Mouse (Mus musculus): ENCODE measurements around the gene Pnliprp2. TPM values are rescaled to one million over a fixed set of nuclear protein-coding genes. Genes with fewer than 3 reads are reported as not detected.
A peak's percentile ranks its signal among the peaks of the same experiment; 100 is the strongest.

Pnliprp2 gene
- total and polyA plus RNA-seq, 3 experiments = 0.13 to 0.38 (median 0.14) TPM

DNA sequence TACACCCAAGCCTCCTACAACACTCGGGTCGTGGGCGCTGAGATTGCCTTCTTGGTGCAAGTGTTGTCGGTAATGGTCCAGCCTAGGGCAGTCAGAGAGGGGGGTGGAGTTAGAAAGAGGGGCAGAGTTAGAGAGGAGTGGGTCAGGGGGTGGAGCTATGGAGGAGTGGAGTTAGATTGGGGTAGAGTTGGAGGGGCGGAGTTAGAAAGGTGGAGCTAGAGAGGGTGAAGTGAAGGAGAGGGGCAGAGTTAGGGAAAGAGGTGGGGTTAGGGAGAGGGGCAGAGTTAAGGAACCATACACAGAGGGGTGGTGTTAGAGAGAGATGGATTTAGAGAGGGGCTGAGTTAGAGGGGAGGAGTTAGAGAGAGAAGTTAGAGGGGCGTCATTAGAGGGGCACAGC is 2.8 kb downstream of the Pnliprp2 start:
- no peaks in the 10 kb centered on the region for H3K79me2 ChIP-seq (replicated peaks; ENCODE audit: control insufficient read depth, extremely low read depth, insufficient read depth, poor library complexity, severe bottlenecking)
- dilution Hi-C loops (cut with MboI; ENCODE audit: extremely low pct_ligation_motif_present, extremely low pct_unique_long_range_greater_than_20kb, low sequenced_read_pairs) (no loop called here), in situ Hi-C loops (cut with MboI; ENCODE audit: low pct_ligation_motif_present, low pct_unique_long_range_greater_than_20kb, low sequenced_read_pairs) (no loop called here)
- no peaks in the 10 kb centered on the region for H3K27me3 ChIP-seq (replicated peaks)
- H3K36me3 ChIP-seq (replicated peaks in 1 of 2; ENCODE audit: control insufficient read depth in 1 of 2, insufficient read depth in 1 of 2, low read length in 1 of 2) = no peaks in the 10 kb centered on the region
- no peak overlapping the region for H3K4me2 ChIP-seq (ENCODE audit: insufficient read depth, low read depth, poor library complexity, severe bottlenecking)
- no peak overlapping the region for H3K4me3 ChIP-seq (replicated peaks in 1 of 3; ENCODE audit: low read depth in 2 of 3, low read length in 2 of 3, poor library complexity in 1 of 3)
- no peak overlapping the region for H3K9ac ChIP-seq (ENCODE audit: insufficient read depth, low read depth)
- H3K27ac ChIP-seq (ENCODE audit: insufficient read depth, low read depth) = no peak overlapping the region
- H3K4me1 ChIP-seq (ENCODE audit: control insufficient read depth in 1 of 2, insufficient read depth in 2 of 2) = peaks cover 8 to 14% of the 10 kb centered on the region in 2 experiments; a peak in 3 of 4 replicates
- H3K9me3 ChIP-seq (replicated peaks; ENCODE audit: low read length) = peaks cover 2% of the 10 kb centered on the region
- no peak for DNase-seq (ENCODE audit: extremely low read depth)
- no peak for TF ChIP-seq ZC3H11A (IDR thresholded peaks at IDR 0.05; ENCODE audit: low read depth, low read length)
- TF ChIP-seq TBP (conservative IDR thresholded peaks at IDR 0.05; ENCODE audit: low read depth, low read length) = no peak
- TF ChIP-seq RCOR1 (conservative IDR thresholded peaks at IDR 0.05; ENCODE audit: low read depth, low read length) = no peak
- TF ChIP-seq CHD2 (IDR thresholded peaks at IDR 0.05; ENCODE audit: low read length) = no peak
- no peak for TF ChIP-seq MEF2A (IDR thresholded peaks at IDR 0.05; ENCODE audit: borderline replicate concordance, low read depth, low read length)
- TF ChIP-seq UBTF (IDR thresholded peaks at IDR 0.05; ENCODE audit: low read depth, low read length) = no peak
- no peak for TF ChIP-seq NRF1 (IDR thresholded peaks at IDR 0.05; ENCODE audit: low read depth, low read length)
- no peak for TF ChIP-seq MAFK (IDR thresholded peaks at IDR 0.05; ENCODE audit: insufficient replicate concordance, low read length)
- TF ChIP-seq ETS1 (conservative IDR thresholded peaks at IDR 0.05; ENCODE audit: low read depth, low read length) = no peak
- TF ChIP-seq PAX5 (IDR thresholded peaks at IDR 0.05; ENCODE audit: low read length) = no peak
- TF ChIP-seq MAZ (IDR thresholded peaks at IDR 0.05; ENCODE audit: low read depth, low read length) = no peak
- TF ChIP-seq ZMIZ1 (IDR thresholded peaks at IDR 0.05; ENCODE audit: low read depth, low read length) = no peak
- TF ChIP-seq MAX (IDR thresholded peaks at IDR 0.05; ENCODE audit: low read length) = no peak
- no peak for TF ChIP-seq POLR2AphosphoS2 (IDR thresholded peaks at IDR 0.05; ENCODE audit: low read depth, low read length)
- no peak for TF ChIP-seq MXI1 (IDR thresholded peaks at IDR 0.05; ENCODE audit: low read depth, low read length)
- TF ChIP-seq ZNF384 (IDR thresholded peaks at IDR 0.05; ENCODE audit: low read depth, low read length) = no peak
- TF ChIP-seq ZKSCAN1 (IDR thresholded peaks at IDR 0.05; ENCODE audit: borderline replicate concordance, low read depth, low read length) = no peak
- no peak for TF ChIP-seq EP300 (IDR thresholded peaks at IDR 0.05; ENCODE audit: low read length)

DNA sequence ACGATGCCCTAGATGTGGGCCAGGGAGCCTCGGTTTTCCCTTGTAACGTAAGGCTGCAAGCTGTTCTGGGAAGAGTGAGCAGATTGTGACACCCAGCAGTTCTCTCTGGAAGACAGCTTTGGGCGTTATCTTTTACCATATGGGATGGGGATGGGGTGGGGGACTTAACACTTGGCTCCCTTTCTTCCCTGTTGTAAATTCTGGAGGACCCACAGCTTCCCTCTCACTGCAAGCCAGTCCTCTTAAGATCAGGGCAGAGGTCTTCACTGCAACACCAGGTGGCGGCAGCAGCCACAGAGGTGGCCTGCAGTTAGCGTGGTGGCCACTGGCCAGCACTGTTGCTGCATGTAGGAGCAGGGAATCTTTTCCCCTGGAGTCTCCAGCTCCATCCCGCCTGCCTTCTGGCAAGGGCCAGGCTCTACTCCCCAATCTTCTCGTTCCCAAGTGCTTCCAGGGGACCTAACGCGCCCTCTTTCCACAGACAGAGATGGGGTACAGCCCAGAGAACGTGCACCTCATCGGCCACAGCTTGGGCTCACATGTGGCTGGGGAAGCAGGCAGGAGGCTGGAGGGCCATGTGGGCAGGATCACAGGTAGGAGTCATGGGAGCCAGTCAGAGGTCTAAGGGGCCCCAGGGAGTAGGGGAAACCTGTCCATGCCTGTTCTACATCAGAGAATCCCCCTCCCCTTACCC is 3.5 kb downstream of the Pnliprp2 start:
- Histone ChIP-seq H3K79me2 (replicated peaks; ENCODE audit: control insufficient read depth, extremely low read depth, insufficient read depth, poor library complexity, severe bottlenecking) (no peaks in the 10 kb centered on the region), H3K9me3 (replicated peaks; ENCODE audit: low read length) (no peaks in the 10 kb centered on the region), H3K4me2 (ENCODE audit: insufficient read depth, low read depth, poor library complexity, severe bottlenecking) (no peak overlapping the region), H3K27me3 (replicated peaks) (no peaks in the 10 kb centered on the region), H3K36me3 (replicated peaks in 1 of 2; ENCODE audit: control insufficient read depth in 1 of 2, insufficient read depth in 1 of 2, low read length in 1 of 2) (no peaks in the 10 kb centered on the region), H3K27ac (ENCODE audit: insufficient read depth, low read depth) (no peak overlapping the region), H3K9ac (ENCODE audit: insufficient read depth, low read depth) (no peak overlapping the region), H3K4me1 (ENCODE audit: control insufficient read depth in 1 of 2, insufficient read depth in 2 of 2) (peaks cover 8 to 14% of the 10 kb centered on the region in 2 experiments; a peak in 3 of 4 replicates), H3K4me3 (replicated peaks in 1 of 3; ENCODE audit: low read depth in 2 of 3, low read length in 2 of 3, poor library complexity in 1 of 3) (no peak overlapping the region)
- in situ Hi-C loops (cut with MboI; ENCODE audit: low pct_ligation_motif_present, low pct_unique_long_range_greater_than_20kb, low sequenced_read_pairs) = no loop called here
- TF ChIP-seq MXI1 (IDR thresholded peaks at IDR 0.05; ENCODE audit: low read depth, low read length) (no peak), EP300 (IDR thresholded peaks at IDR 0.05; ENCODE audit: low read length) (no peak), RAD21 (IDR thresholded peaks at IDR 0.05; ENCODE audit: low read depth, low read length) (peak; percentile 66), CTCF (conservative IDR thresholded peaks at IDR 0.05 in 1 of 2, IDR thresholded peaks at IDR 0.05 in 1 of 2; ENCODE audit: low read depth in 2 of 2, low read length in 2 of 2) (peak; percentile 24 to 97; a peak in 3 of 4 replicates), NELFE (IDR thresholded peaks at IDR 0.05; ENCODE audit: low read depth, low read length) (peak; percentile 33; the same call in 1 of the 2 replicates), MEF2A (IDR thresholded peaks at IDR 0.05; ENCODE audit: borderline replicate concordance, low read depth, low read length) (no peak), SMC3 (IDR thresholded peaks at IDR 0.05; ENCODE audit: low read depth, low read length) (peak; percentile 84), PAX5 (IDR thresholded peaks at IDR 0.05; ENCODE audit: low read length) (no peak), ELF1 (IDR thresholded peaks at IDR 0.05; ENCODE audit: low read depth, low read length) (no peak), POLR2A (IDR thresholded peaks at IDR 0.05; ENCODE audit: low read depth, low read length) (no peak), UBTF (IDR thresholded peaks at IDR 0.05; ENCODE audit: low read depth, low read length) (no peak), MAZ (IDR thresholded peaks at IDR 0.05; ENCODE audit: low read depth, low read length) (no peak)
- dilution Hi-C loops (cut with MboI; ENCODE audit: extremely low pct_ligation_motif_present, extremely low pct_unique_long_range_greater_than_20kb, low sequenced_read_pairs) = no loop called here
- DNase-seq (ENCODE audit: extremely low read depth) = peak; percentile 29

Data from CH12.LX (cell line).